Mouse (Mus musculus): ENCODE measurements at regions not wholly inside any gene's neighbourhood (a gene's known extent, or its start where the extent isn't known, plus 50 kb on each side); places are given as distances from the start of the nearest gene placed in this dataset.

- H3K27ac ChIP-seq, result peak overlapping the region; percentile 40
- H3K36me3 ChIP-seq, result no peaks in the 10 kb centered on the region
- no peaks in the 10 kb centered on the region for H3K27me3 ChIP-seq
- H3K4me3 ChIP-seq, result no peak overlapping the region
- no peak overlapping the region for H3K9ac ChIP-seq
- H3K4me2 ChIP-seq, result no peak overlapping the region
- H3K4me1 ChIP-seq (replicated peaks), result peaks cover 10% of the 10 kb centered on the region; the same call in 1 of the 2 replicates
- peak; percentile 93 for ATAC-seq (ENCODE audit: low FRiP score)
- H3K9me3 ChIP-seq, result no peaks in the 10 kb centered on the region
- WGBS, result 42% methylated on average over 9 of the region's 9 CpGs
Measured at GRCm38 (mm10) chr4:69255826-69256753, 301.9 kb upstream of the Brinp1 start.

Data from hindbrain, embryonic 13.5 days (tissue).